Mouse (Mus musculus) right cerebral cortex, postnatal 14 days (tissue): ENCODE measurements around the gene Shb.
A peak's percentile ranks its signal among the peaks of the same experiment; 100 is the strongest.

ENCODE experiments used
- DNase-seq: peaks from one replicate; pipeline ENCODE4 v3.0.0; 2022

Gene Shb

DNA sequence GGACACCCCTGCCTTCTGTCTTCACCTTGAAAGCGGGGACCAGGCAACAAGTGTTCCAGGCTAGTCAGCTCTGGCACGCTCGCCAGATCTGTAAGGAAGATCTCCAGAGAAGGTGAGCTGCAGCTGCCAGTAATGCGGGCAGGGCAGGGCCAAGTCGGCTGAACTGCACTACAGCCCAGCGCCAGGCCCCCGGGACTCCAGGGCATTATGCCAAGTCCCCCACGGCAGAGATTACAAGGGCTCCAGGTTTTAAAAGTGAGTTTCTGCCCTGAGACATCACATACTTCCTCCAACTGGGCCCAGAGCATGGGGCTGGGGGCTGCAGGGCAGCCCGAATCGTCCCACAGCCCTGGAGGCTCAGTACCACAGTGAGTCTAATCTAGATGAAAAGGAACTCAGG is 52.8 kb downstream of the Shb start:
- no peak for DNase-seq

DNA sequence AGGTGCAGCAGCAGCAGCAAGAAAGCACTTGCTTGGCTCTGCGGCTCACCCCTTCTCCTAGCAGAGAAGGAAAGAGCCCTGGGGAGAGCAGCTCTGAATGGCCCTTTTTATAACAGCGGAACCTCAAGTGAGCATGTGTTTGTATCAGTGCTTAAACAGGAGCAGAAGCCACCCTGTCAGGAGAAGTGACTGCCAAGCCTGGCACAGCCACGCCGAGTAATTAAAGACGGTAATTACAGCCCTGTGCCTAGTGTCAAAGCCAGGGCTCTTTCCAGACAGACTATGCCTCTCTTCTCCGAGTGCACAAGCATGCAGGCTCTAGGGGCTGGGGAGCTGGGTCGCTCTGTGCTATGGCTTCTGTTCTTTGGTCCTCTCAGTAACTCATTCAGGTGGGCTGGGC is 54.1 kb downstream of the Shb start:
- DNase-seq, result no peak

DNA sequence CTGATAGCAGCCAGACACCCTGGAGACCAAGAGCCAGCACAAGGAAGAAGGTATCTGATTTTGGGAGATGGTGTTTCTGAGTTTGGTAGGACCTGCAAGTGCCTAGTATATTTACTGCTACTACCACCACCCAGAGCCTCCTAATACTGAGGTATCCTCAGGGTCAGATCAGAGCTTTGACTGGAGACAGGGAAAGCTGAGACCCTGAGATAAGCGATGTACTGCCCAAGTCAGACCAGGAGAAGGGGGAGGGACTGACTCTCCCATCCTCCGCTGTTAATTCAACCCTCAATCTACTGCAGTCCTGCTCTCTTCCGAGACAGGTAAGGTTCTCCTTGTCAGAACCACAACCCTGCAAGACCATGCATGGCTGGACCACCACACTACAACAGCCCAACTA is 55.2 kb downstream of the Shb start:
- no peak for DNase-seq

DNA sequence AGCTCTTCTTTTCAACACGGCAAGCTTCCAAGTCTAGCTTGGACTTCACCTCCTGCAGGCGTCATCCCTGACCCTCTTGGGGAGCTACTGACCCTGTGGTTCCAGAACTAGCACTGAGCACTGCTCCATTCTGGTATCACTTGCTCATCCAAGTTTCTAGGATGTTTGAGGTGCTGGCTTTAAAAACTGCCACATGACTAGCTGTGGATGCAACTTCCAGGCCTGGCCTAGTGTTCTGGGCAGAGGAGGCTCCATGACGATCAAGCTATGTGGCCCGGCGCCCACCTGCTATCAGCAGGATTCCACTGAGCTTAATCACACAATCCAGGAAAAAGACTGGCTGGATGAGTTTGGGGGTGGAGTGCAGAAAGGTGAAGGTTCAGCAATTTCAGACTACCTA is 57.4 kb downstream of the Shb start:
- no peak for DNase-seq

DNA sequence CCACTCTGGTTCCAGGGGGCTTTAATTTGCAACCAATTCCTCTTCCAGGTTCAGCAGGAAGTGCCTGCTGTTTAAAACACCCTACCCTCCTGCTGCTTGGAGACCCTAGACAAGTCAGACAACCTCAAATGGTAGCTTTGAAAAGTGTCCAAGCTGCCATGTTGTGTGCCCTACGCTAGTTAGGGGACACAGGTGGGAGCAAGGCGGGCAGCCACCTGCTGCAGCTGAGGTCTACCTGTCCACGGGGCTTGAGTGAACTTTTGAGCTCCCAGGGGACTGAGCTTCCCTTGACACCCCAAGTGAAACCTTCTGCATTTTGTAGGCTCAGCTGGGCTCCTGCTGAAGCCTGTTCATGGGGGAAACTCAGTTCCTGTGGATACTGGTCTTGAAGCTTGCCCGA is 58.1 kb downstream of the Shb start:
- no peak for DNase-seq

DNA sequence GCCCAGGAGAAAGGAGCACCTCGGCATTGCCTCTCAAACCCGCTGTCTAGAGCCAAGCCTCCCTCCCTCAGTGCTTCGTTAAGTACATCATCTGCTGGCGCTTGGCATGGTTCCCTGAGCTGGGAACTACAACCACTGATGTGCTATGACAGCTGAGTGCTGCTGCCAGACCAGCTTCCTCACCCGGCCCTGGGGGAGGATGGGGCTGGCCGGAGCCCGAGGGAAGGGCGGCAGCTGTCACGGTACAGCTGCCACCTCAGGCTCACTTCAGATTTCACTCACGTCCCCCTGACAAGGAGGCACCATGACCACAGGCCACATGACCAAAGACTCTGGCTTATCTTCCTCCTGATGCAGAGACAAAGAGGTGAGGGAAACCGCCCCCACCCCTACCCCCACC is 59.1 kb downstream of the Shb start:
- peak; percentile 81 for DNase-seq

DNA sequence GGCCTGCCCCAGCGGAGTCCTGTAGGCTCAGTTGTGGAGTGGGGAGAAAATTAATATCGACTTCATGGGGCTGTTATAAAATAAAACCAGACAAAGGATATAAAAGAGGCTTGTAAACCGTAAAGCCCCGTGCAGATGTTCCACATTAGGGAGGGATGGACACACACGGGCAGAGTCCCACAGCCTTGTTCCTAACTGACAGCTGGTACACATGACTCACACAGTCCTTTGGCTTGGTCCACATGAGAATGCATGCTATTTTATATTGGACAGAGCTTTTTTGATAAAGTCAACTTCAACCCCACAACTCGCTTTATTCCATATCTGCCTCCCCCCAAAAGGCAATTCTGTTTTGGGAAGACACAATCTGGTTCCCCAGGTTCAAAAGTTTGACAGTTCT is 59.6 kb downstream of the Shb start:
- DNase-seq, result no peak

DNA sequence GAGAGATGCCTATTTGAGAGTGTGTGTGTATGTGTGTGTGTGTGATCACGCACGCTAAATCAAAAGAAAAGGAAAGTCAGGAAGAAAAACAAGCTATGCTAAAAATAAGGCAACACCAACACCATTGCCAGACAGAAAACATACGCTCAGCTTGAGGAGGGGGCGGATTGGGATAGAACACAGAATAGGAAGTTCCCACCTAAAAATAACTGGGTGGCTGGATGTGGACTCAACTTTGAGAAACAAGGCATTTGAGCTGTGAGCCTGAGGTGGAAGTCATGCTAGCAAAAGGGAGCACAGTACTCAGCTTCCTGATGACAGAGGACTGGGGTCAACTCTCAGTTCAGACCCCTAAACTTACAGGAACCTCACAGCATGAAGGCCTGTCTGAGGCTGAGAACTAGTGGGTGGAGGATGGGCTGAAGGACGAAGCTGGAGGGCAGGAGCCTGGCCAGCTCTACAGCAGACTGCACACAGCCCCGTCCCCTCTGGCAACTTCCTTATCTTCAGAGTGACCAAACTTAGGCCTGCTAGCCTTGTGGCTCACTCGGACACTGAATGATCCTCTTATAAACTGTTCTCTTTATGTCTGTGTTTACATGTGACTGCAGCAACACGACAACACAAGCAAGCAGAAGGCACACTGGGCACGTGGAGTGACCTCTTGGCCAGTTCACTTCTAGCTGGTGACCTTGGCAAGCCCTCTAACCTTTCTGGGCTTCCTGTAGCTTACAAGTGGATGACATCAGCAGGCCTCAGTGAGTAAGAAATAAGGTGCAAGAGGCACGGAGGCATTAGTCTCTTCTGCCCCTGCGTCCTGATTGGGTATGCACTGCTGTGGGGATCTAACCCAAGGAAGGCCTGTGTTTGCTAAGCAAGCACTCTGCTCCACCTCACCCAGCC is 60.4 kb downstream of the Shb start:
- no peak for DNase-seq

DNA sequence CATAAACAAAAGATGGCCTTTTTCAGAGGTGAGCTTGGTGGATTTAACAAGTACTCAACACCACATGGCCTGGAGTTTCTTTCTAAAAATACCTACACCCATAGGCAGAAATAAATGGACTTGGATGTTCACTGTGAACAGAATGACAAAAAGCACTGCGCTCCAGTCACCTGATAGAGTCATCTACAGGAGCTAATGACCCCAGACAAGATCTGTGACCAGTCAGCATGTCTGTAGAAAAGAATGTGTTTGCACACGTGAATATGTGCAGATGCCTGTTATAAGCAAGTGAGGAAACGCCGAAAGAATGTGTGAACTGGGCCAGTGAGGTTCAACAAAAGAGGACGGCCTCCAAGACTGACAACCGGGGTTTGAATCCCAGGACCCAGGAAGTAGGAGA is 63.2 kb downstream of the Shb start:
- no peak for DNase-seq

DNA sequence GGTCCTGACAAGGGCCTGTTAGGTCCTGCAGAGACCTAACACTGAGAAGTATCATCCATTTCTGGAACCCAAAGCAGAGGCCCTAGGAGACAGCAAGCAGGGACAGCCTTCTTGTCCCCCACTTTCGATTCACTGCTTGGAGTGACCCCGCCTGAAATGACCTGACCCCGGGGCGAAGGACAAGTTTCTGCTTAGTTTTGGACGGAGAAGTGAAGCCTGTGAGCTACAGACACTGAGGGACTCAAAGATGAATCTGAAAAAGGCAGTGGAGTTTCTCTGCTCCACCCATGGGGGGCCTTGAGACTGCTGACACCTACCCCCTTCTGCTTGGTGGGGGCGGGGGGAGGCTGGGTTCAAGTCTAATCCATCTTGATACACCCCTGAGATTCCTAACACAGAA is 63.8 kb downstream of the Shb start:
- DNase-seq, result no peak

DNA sequence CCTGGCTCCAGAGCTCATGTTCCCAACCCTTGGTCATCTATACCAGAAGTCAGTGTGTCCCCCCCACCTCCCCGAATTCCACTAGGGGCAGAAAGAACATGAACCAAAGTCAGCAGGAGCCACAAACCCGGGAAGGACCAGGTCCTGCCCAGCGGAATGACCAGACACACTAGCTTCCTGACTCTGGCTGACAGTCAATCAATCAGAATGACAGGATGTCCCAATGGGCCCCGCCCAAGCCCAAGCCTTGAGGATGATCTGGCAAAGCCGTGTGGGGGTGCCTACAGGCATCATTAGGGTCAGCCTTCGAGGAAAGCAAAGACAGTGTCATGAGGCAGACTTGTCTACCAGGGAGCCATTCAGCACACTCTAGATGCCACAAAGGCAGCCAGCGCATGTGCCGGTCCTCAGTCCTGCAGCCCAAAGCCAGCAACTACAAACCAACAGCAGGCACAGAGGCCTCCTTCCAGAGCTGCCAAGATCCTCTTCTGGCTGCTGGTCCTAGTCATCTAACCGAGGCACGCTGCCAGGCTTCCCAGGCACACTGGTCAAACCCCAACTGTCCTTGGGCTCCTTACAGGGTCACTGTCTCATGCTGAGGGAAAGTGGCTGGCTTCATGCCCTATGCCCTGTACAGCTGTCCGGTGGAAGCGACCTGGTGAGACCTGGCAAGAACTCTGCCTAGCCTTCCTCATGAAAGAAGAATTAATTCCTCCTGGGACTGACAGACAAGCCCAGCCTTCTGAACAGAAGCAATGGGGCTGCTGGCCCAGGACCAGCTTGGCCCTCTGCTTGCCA is 65.0 kb downstream of the Shb start:
- DNase-seq, result peak; percentile 32

DNA sequence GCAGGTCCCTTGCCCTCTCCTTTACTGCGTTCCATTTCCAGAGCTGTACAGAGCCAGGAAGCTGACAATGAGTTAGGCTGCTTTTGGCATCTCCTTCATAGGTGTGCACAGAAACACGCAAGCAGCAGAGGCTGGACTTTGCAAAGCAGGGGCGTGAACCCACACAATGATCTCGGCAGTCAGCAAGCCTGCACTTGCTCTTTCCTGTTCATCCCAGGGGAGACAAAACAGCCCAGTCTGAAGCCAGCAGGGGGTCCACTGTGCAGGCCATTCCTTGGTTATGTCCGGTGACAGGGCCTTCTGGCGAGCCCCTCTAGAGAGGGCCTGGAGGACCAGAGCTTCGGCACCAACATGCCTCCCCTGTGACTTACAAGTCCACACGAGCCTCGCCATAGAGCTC is 67.3 kb downstream of the Shb start:
- no peak for DNase-seq

DNA sequence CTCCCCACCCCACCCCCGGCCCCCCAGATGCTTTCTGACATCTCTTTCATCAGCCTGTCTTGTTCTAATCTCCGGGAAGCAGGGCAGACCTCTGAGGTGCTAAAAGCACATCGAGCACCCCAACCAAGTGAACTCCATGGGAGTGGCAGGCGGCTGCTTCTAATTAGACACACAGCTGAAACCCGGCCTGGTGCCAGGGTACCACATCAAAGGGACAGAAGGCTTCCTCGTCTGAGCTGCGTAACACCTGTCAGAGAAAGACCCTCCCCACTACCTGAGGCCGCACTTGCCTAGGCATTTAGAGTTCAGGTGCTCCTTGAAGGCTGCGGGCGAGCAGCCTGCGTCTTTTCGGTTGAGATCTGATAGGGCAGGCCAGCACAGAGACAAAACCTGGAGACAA is 67.7 kb downstream of the Shb start:
- no peak for DNase-seq

DNA sequence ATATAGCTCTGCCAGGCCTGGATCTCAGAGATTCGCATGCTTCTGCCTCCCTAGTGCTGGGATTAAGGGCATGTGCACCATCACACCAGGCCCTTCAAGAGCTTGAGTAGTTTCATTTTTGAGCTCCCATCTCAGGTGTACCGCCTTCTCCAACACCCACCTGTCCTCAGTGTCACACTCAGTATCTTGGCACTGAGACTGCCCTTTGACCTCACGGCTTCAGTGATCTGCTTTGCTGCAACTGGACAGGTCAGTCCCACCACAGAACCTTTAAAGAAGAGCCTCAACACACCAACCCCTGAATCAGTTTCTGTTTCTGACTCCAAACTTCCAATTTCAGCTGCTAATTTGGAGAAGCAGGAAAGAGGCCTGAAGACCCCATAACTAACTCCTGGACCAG is 68.1 kb downstream of the Shb start:
- DNase-seq, result no peak

DNA sequence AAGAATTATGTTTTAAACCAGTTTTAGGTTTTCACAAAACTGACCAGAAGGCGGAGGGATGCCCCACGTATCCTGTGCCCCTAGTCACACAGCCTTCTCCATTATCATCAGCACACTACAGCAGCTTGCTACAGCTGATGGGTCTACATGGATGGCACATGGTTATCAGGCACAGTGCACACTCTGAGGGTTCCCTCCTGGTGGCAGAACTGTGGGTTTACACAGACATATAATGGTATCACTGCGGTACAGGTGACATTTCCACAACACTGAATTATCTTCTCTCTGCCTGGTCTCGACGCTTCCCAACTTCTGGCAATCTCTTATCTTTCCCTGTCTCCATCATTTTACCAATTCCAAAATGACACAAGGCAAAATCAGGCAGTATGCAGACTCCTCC is 69.6 kb downstream of the Shb start:
- DNase-seq, result no peak

DNA sequence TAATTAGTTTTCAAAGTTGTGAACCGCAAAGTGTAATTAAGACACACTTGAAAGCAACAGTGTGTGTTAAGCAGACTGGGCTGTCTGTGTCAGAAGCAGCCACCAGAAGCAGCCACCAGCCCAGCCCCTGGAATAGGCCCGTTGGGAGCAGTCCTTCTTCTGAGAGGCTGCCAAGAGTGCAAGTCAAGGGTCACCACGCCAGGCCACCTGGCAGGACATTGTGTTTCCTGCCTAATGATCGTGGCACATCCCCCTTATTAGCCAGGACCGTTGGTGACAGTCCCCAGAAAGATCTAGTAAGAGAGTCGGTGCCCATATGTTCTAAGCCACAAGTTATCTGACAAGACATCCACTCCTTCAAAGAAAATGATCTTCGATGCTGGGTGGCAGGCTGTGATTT is 70.6 kb downstream of the Shb start:
- DNase-seq, result no peak

DNA sequence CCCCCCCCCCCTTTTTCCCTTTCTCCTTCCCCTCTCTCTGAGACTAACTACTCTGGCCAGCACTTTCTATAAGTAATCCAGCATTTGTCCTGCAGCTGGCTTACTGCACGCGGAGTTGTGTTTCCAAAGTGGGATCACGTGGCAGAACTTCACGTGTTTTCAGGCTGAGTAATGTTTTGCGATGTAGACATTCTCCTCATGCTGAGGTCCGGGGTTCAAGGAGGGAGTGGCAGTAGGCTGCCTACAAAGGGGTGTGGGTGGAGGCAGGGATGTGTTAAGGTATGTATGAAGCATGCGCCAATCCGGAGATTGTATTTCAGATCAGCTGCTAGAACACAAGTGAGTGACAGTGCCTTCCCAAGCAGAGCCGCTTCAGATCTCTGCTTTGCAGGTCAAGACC is 72.9 kb downstream of the Shb start:
- no peak for DNase-seq

DNA sequence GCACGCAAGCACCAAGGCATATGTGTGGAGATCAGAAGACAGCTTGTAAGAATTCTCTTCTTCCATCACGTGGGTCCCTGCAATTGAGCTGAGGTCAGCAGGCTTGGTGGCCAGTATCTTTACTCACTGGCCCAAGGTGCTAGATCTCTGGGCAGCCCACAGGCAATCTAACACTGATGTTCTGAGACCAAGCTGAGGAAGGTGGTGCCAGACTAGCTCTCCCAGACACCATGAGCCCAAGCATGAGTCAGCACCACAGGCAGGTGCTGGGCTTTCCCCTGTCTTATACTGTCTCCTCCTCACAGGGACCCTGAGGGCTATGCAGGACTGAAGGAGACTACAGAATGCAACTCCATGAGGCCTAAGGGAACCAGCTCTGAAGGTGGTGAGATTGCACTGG is 74.7 kb downstream of the Shb start:
- no peak for DNase-seq

DNA sequence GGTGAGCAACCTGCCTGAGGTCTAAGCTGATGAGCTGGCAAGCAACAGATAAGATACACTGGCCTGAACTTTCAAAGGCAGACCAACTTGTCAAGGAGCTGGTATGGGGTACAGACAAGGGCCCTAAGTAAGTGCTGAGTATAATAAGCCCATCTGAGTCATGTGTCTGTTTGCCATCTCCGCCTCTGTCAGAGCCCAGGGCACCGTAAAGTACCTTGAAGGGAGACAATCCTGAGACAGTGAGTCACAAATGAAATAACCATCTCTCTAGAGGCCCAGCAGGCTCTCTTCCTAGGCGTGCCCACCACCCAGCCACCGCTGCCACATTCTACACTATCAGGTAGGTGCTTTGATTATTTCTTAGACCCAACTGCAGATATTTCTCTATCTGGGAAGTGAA is 77.3 kb downstream of the Shb start:
- no peak for DNase-seq

DNA sequence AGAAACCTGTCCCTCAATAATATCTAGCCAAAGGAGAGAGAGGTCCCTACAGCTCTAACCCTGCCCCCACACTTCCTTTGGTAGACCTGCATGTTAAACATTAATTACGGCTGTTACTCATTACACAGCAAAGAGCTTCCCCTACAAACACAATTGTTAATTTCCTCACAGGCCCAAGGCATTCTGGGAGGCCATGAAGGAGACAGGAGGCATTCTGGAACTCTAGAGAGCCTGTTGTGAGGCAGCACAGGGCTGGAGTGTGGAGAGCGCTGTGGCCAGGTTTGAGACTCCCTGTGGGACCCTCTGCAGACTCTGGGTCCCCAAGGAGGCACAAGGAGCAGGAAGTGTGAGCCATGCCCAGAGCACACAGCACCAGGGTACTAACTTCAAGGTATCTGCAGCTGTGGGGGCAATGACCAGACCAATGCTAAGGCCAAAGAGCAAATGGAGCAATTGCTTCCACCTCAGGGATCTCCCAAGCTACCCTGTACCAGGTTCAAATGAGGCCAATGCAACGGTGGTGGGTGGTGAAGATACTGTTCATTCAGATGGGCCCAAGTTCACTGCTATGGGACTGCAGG is 78.9 kb downstream of the Shb start:
- no peak for DNase-seq

DNA sequence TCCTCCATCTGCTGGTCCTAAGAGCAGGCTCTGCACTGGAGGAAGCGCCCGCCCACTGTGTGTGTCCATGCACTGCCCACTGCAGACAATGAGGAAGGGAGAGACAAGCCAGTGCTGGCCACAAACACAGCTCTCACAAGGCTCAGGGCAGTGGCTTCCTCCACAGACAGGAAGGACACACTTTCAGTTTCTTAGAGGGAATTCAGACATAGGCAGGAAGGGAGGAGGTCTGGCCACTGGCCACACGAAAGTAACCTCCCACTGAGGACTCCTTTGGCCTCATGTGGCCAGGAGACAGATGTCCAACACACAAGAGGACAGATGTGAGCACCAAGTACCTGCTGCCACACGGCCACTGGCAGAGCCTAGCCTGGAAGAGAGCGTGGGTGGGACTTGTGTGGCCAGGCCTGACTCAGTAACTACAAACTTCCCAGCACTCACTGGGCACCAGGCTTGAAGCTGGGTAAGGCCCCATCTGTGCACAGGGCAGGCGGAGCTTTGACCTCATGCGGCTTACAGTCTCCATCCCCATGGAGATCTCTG is 79.6 kb downstream of the Shb start:
- peak; percentile 36 for DNase-seq

DNA sequence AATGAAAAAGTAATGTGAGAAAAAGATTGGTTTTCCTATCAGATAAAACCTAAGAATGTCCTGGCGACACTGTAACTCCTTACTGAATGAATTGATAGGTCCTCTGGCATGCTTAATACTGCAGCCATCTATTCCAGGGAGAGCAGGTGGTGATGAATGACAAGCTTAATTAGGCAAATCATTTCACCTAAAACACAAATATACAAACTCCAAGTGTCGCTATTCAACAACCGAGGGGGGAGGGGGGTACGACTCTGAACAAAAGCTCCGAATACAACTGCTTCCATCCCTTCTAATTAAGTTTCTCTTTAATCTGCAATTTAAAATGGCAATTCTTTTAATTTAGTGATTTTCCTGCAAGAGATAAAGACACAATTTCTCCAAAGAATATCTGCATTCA is 83.3 kb downstream of the Shb start:
- DNase-seq, result no peak

DNA sequence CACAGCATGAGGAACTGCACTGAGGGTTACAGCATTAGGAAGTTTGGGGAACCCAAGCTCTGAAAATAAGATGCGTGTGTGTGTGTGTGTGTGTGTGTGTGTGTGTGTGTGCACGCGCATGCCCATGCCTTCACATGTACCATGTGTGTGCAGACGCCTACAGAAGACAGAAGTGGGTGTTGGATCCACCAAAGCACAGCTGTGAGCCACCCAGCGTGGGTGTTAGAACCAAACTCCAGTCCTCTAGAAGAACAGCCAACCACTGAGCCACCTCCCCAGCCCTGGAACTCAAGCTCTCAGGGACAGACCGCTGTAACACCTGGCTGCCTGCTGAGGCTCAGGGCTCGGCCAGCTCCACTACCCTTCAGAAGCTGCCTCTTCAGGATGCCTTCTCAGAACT is 83.8 kb downstream of the Shb start:
- no peak for DNase-seq

DNA sequence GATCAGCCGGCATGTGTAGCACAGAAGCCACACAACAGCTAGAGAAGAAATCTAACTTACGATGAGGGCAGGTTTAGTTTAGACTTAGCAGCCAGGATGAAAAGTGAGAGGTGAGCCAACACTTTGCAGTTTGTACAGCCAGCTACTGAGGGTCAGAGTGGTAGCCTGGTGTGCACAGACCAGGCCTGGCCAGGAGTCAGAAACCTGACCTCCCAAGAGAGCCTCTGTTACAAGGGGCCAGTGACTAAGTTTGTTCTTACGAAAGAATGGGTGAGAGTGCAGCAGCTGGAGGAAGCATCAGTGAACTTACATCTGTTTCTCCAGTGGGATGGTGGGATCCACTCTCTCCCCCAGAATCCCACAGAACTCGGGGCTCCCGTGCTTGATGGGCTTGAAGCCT is 85.1 kb downstream of the Shb start:
- DNase-seq, result no peak
